ENCODE assay signal across 9 mouse cellular contexts in genomic region chr15:78901422-78901789, GRCm38 (mm10). TPM values are rescaled to one million over a fixed set of nuclear protein-coding genes. Genes with fewer than 3 reads are reported as not detected.
A peak's percentile ranks its signal among the peaks of the same experiment; 100 is the strongest.
DNase-seq lines count a peak whose midpoint lies in the region; ATAC-seq and TF ChIP-seq lines count a peak whose summit lies in the region.
"Had no signal": no experiment of that assay in that cellular context is flagged by ENCODE, and none has a peak within 500 bp of the region (broad histone marks: within the 10 kb centered on the region; RNA-seq: fewer than 3 reads in every experiment).

No protein-coding gene starts in this region.

- TF ChIP-seq CTCF in forebrain, postnatal 0 days (IDR thresholded peaks at IDR 0.05; ENCODE audit: low read depth): no peak

- H3K4me1 ChIP-seq in heart, embryonic 14.5 days (ENCODE audit: control insufficient read depth in 2 of 2, insufficient read depth in 2 of 2, low read length in 2 of 2): peaks cover 23 to 41% of the 10 kb centered on the region in 2 experiments
- peaks cover 20% of the 10 kb centered on the region; the same call in 1 of the 2 replicates for H3K4me1 ChIP-seq in neural tube, embryonic 12.5 days
- peaks cover 21% of the 10 kb centered on the region for H3K4me1 ChIP-seq in neural tube, embryonic 15.5 days
- H3K4me1 ChIP-seq in neural tube, embryonic 13.5 days (replicated peaks): peaks cover 25% of the 10 kb centered on the region
- no peaks in the 10 kb centered on the region for H3K4me1 ChIP-seq in forebrain, postnatal 0 days (ENCODE audit: insufficient read depth)

- peak overlapping the region; percentile 87; the same call in 1 of the 2 replicates for H3K9ac ChIP-seq in heart, embryonic 14.5 days (ENCODE audit: low read length)
- H3K9ac ChIP-seq in neural tube, embryonic 12.5 days: no peak overlapping the region
- H3K9ac ChIP-seq in neural tube, embryonic 15.5 days (replicated peaks): no peak overlapping the region
- no peak overlapping the region for H3K9ac ChIP-seq in neural tube, embryonic 13.5 days
- H3K9ac ChIP-seq in forebrain, postnatal 0 days: no peak overlapping the region

- DNase-seq in heart, postnatal 4 days: no peak
- DNase-seq in induced T-regulatory cell, adult 2 months (ENCODE audit: low read depth): peak; percentile 49
- DNase-seq in forebrain, postnatal 0 days: no peak
- DNase-seq: layer of hippocampus, postnatal 36 days had no signal

- WGBS in heart, embryonic 14.5 days: 58% methylated on average over 8 of the region's 8 CpGs
- WGBS in neural tube, embryonic 12.5 days: 35% methylated on average over 8 of the region's 8 CpGs
- 43% methylated on average over 8 of the region's 8 CpGs for WGBS in neural tube, embryonic 15.5 days
- 33% methylated on average over 8 of the region's 8 CpGs for WGBS in neural tube, embryonic 13.5 days
- 42% methylated on average over 8 of the region's 8 CpGs for WGBS in forebrain, postnatal 0 days

- no peak overlapping the region for H3K27ac ChIP-seq in heart, embryonic 14.5 days (replicated peaks in 1 of 2; ENCODE audit: control insufficient read depth in 1 of 2, insufficient read depth in 1 of 2, low read depth in 2 of 2, low read length in 2 of 2)
- H3K27ac ChIP-seq in neural tube, embryonic 12.5 days: no peak overlapping the region
- H3K27ac ChIP-seq in neural tube, embryonic 15.5 days (replicated peaks): no peak overlapping the region
- no peak overlapping the region for H3K27ac ChIP-seq in neural tube, embryonic 13.5 days (replicated peaks)
- H3K27ac ChIP-seq in forebrain, postnatal 0 days (ENCODE audit: low read depth, low read length): no peak overlapping the region

- H3K4me2 ChIP-seq in heart, embryonic 14.5 days (ENCODE audit: low read length): peak overlapping the region; percentile 92
- peak overlapping the region; percentile 94 for H3K4me2 ChIP-seq in neural tube, embryonic 12.5 days (replicated peaks)
- H3K4me2 ChIP-seq in neural tube, embryonic 15.5 days: no peak overlapping the region
- peak overlapping the region; percentile 90; the same call in 1 of the 2 replicates for H3K4me2 ChIP-seq in neural tube, embryonic 13.5 days
- no peak overlapping the region for H3K4me2 ChIP-seq in forebrain, postnatal 0 days (ENCODE audit: low read depth)

- H3K4me3 ChIP-seq in heart, embryonic 14.5 days (ENCODE audit: control insufficient read depth in 1 of 2, insufficient read depth in 1 of 2, low read depth in 1 of 2, low read length in 2 of 2): peak overlapping the region in 1 of 2 experiments; percentile 82; a peak in 1 of 4 replicates
- H3K4me3 ChIP-seq in neural tube, embryonic 12.5 days: no peak overlapping the region
- H3K4me3 ChIP-seq in neural tube, embryonic 15.5 days (replicated peaks): no peak overlapping the region
- H3K4me3 ChIP-seq in neural tube, embryonic 13.5 days: 0 out of 2 replicates have a peak overlapping the region, but pooled peaks have one; percentile 51
- H3K4me3 ChIP-seq in forebrain, postnatal 0 days (ENCODE audit: low read depth, low read length): no peak overlapping the region

- peaks cover 46% of the 10 kb centered on the region for H3K36me3 ChIP-seq in heart, embryonic 14.5 days (ENCODE audit: control insufficient read depth, insufficient read depth, low read length)
- no peaks in the 10 kb centered on the region for H3K36me3 ChIP-seq in neural tube, embryonic 12.5 days
- H3K36me3 ChIP-seq in neural tube, embryonic 15.5 days: no peaks in the 10 kb centered on the region
- H3K36me3 ChIP-seq in neural tube, embryonic 13.5 days: no peaks in the 10 kb centered on the region
- no peaks in the 10 kb centered on the region for H3K36me3 ChIP-seq in forebrain, postnatal 0 days (ENCODE audit: insufficient read depth)

- no peaks in the 10 kb centered on the region for H3K9me3 ChIP-seq in heart, embryonic 14.5 days (ENCODE audit: control insufficient read depth, low read length)
- H3K9me3 ChIP-seq in neural tube, embryonic 12.5 days: no peaks in the 10 kb centered on the region
- no peaks in the 10 kb centered on the region for H3K9me3 ChIP-seq in neural tube, embryonic 15.5 days (replicated peaks)
- H3K9me3 ChIP-seq in neural tube, embryonic 13.5 days: no peaks in the 10 kb centered on the region
- no peaks in the 10 kb centered on the region for H3K9me3 ChIP-seq in forebrain, postnatal 0 days (ENCODE audit: low read length)

- H3K27me3 ChIP-seq in heart, embryonic 14.5 days (ENCODE audit: control insufficient read depth, insufficient read depth, low read length): no peaks in the 10 kb centered on the region
- H3K27me3 ChIP-seq in neural tube, embryonic 12.5 days (replicated peaks): peaks cover 22% of the 10 kb centered on the region
- H3K27me3 ChIP-seq in neural tube, embryonic 15.5 days (replicated peaks): peaks cover 31% of the 10 kb centered on the region
- H3K27me3 ChIP-seq in neural tube, embryonic 13.5 days: peaks cover 35% of the 10 kb centered on the region
- H3K27me3 ChIP-seq in forebrain, postnatal 0 days (ENCODE audit: insufficient read depth, low read length): 0 out of 2 replicates have a peak, but pooled peaks cover 4% of the 10 kb centered on the region

- no peak for ATAC-seq in heart, embryonic 14.5 days (ENCODE audit: insufficient number of reproducible peaks, insufficient read depth, low FRiP score, low read depth)
- ATAC-seq in neural tube, embryonic 12.5 days (ENCODE audit: low FRiP score, low read depth): no peak
- no peak for ATAC-seq in neural tube, embryonic 15.5 days (ENCODE audit: low FRiP score)
- ATAC-seq in neural tube, embryonic 13.5 days (ENCODE audit: low read depth): no peak
- ATAC-seq in activated CD4-positive, CD25-positive, alpha-beta regulatory T cell, adult 4 months: no peak
- ATAC-seq in forebrain, postnatal 0 days: no peak

RNA-seq across cellular contexts. Expression of gene Sh3bp1, which starts 1.8 kb away (rescaled TPM):
- polyA plus RNA-seq in heart, embryonic 14.5 days (2014; fragmentation: Nextera tagmentation; extraction: Ambion mirVana): 13.6 and 14.5 TPM in 2 replicates
- 10 to 100 TPM in 1 of 2 experiments, 1 to 10 TPM in 1; 7.7 to 11.1 TPM for total RNA-seq in heart, postnatal 4 days (2021)
- 9.6 and 10.0 TPM in 2 replicates for polyA plus RNA-seq in neural tube, embryonic 12.5 days (2016; fragmentation: Nextera tagmentation; extraction: Ambion mirVana)
- polyA plus RNA-seq in neural tube, embryonic 15.5 days (2015; fragmentation: Nextera tagmentation; extraction: Ambion mirVana): 3.7 and 16.9 TPM in 2 replicates
- polyA plus RNA-seq in neural tube, embryonic 13.5 days (2015; fragmentation: Nextera tagmentation; extraction: Ambion mirVana): 6.2 and 6.8 TPM in 2 replicates
- 10 to 100 TPM; 43.8 to 75.5 TPM for polyA plus RNA-seq in activated CD4-positive, CD25-positive, alpha-beta regulatory T cell, adult 4 months (2017; shearing (Covaris generic))
- 2.0 and 6.4 TPM in 2 replicates for total RNA-seq in forebrain, postnatal 0 days (2014; rRNA removed)
- polyA plus RNA-seq in forebrain, postnatal 0 days (2015; fragmentation: Nextera tagmentation; extraction: Ambion mirVana): 3.3 and 4.3 TPM in 2 replicates

RNA-seq across cellular contexts. Expression of gene Gm49510, which starts 1.9 kb away (rescaled TPM):
- 0.16 TPM in 1 of 2 replicates, not detected in the other for polyA plus RNA-seq in heart, embryonic 14.5 days (2014; fragmentation: Nextera tagmentation; extraction: Ambion mirVana)
- under 1 TPM in 1 of 2 experiments, not detected in 1; 0.29 TPM for total RNA-seq in heart, postnatal 4 days (2021)
- 0.28 and 0.32 TPM in 2 replicates for polyA plus RNA-seq in neural tube, embryonic 12.5 days (2016; fragmentation: Nextera tagmentation; extraction: Ambion mirVana)
- polyA plus RNA-seq in neural tube, embryonic 15.5 days (2015; fragmentation: Nextera tagmentation; extraction: Ambion mirVana): not detected in 2 replicates
- 0.37 TPM in 1 of 2 replicates, not detected in the other for polyA plus RNA-seq in neural tube, embryonic 13.5 days (2015; fragmentation: Nextera tagmentation; extraction: Ambion mirVana)
- polyA plus RNA-seq in activated CD4-positive, CD25-positive, alpha-beta regulatory T cell, adult 4 months (2017; shearing (Covaris generic)): not detected
- total RNA-seq in forebrain, postnatal 0 days (2014; rRNA removed): not detected in 2 replicates
- polyA plus RNA-seq in forebrain, postnatal 0 days (2015; fragmentation: Nextera tagmentation; extraction: Ambion mirVana): not detected in 2 replicates

RNA-seq across cellular contexts. Expression of gene Pdxp, which starts 12.3 kb away (rescaled TPM):
- polyA plus RNA-seq in heart, embryonic 14.5 days (2014; fragmentation: Nextera tagmentation; extraction: Ambion mirVana): 26.2 and 26.6 TPM in 2 replicates
- 1 to 10 TPM; 9.3 to 9.4 TPM for total RNA-seq in heart, postnatal 4 days (2021)
- 44.6 and 47.1 TPM in 2 replicates for polyA plus RNA-seq in neural tube, embryonic 12.5 days (2016; fragmentation: Nextera tagmentation; extraction: Ambion mirVana)
- 64.2 and 76.9 TPM in 2 replicates for polyA plus RNA-seq in neural tube, embryonic 15.5 days (2015; fragmentation: Nextera tagmentation; extraction: Ambion mirVana)
- 46.3 and 53.6 TPM in 2 replicates for polyA plus RNA-seq in neural tube, embryonic 13.5 days (2015; fragmentation: Nextera tagmentation; extraction: Ambion mirVana)
- polyA plus RNA-seq in activated CD4-positive, CD25-positive, alpha-beta regulatory T cell, adult 4 months (2017; shearing (Covaris generic)): 1 to 10 TPM; 2.5 TPM
- 263 and 283 TPM in 2 replicates for total RNA-seq in forebrain, postnatal 0 days (2014; rRNA removed)
- polyA plus RNA-seq in forebrain, postnatal 0 days (2015; fragmentation: Nextera tagmentation; extraction: Ambion mirVana): 174 and 175 TPM in 2 replicates

RNA-seq across cellular contexts. Expression of gene Gga1, which starts 24.4 kb away (rescaled TPM):
- polyA plus RNA-seq in heart, embryonic 14.5 days (2014; fragmentation: Nextera tagmentation; extraction: Ambion mirVana): 30.7 and 33.2 TPM in 2 replicates
- total RNA-seq in heart, postnatal 4 days (2021): 10 to 100 TPM; 47.1 to 47.6 TPM
- 55.6 and 57.5 TPM in 2 replicates for polyA plus RNA-seq in neural tube, embryonic 12.5 days (2016; fragmentation: Nextera tagmentation; extraction: Ambion mirVana)
- 42.6 and 44.1 TPM in 2 replicates for polyA plus RNA-seq in neural tube, embryonic 15.5 days (2015; fragmentation: Nextera tagmentation; extraction: Ambion mirVana)
- 44.0 and 51.0 TPM in 2 replicates for polyA plus RNA-seq in neural tube, embryonic 13.5 days (2015; fragmentation: Nextera tagmentation; extraction: Ambion mirVana)
- 10 to 100 TPM; 13.8 to 18.1 TPM for polyA plus RNA-seq in activated CD4-positive, CD25-positive, alpha-beta regulatory T cell, adult 4 months (2017; shearing (Covaris generic))
- 37.0 and 42.9 TPM in 2 replicates for total RNA-seq in forebrain, postnatal 0 days (2014; rRNA removed)
- 54.8 and 55.7 TPM in 2 replicates for polyA plus RNA-seq in forebrain, postnatal 0 days (2015; fragmentation: Nextera tagmentation; extraction: Ambion mirVana)

RNA-seq across cellular contexts. Expression of gene Lgals1, which starts 25.1 kb away (rescaled TPM):
- polyA plus RNA-seq in heart, embryonic 14.5 days (2014; fragmentation: Nextera tagmentation; extraction: Ambion mirVana): 708 and 842 TPM in 2 replicates
- total RNA-seq in heart, postnatal 4 days (2021): 100 to 1,000 TPM; 465 to 471 TPM
- polyA plus RNA-seq in neural tube, embryonic 12.5 days (2016; fragmentation: Nextera tagmentation; extraction: Ambion mirVana): 327 and 328 TPM in 2 replicates
- polyA plus RNA-seq in neural tube, embryonic 15.5 days (2015; fragmentation: Nextera tagmentation; extraction: Ambion mirVana): 218 and 380 TPM in 2 replicates
- 273 and 356 TPM in 2 replicates for polyA plus RNA-seq in neural tube, embryonic 13.5 days (2015; fragmentation: Nextera tagmentation; extraction: Ambion mirVana)
- polyA plus RNA-seq in activated CD4-positive, CD25-positive, alpha-beta regulatory T cell, adult 4 months (2017; shearing (Covaris generic)): 1,000 to 10,000 TPM in 1 of 2 experiments, 100 to 1,000 TPM in 1; 804 to 1,171 TPM
- total RNA-seq in forebrain, postnatal 0 days (2014; rRNA removed): 31.8 and 43.6 TPM in 2 replicates
- polyA plus RNA-seq in forebrain, postnatal 0 days (2015; fragmentation: Nextera tagmentation; extraction: Ambion mirVana): 63.2 and 99.4 TPM in 2 replicates

Comparison
In these comparisons a context has a peak if more than half of its experiments do, and no peak if none do; other contexts are left out.
1. H3K4me2 ChIP-seq: peak in heart, embryonic 14.5 days (single experiment), neural tube, embryonic 12.5 days (single experiment) and neural tube, embryonic 13.5 days (single experiment); none in neural tube, embryonic 15.5 days (single experiment) and forebrain, postnatal 0 days (single experiment).